Mouse (Mus musculus) lung, postnatal 25 days (tissue): Measurements from ENCODE around the gene Met.

Experiments
- DNase-seq: peaks from one replicate; pipeline ENCODE4 v3.0.0; 2022; ENCODE audit warnings: low spot score

The Met gene

DNA sequence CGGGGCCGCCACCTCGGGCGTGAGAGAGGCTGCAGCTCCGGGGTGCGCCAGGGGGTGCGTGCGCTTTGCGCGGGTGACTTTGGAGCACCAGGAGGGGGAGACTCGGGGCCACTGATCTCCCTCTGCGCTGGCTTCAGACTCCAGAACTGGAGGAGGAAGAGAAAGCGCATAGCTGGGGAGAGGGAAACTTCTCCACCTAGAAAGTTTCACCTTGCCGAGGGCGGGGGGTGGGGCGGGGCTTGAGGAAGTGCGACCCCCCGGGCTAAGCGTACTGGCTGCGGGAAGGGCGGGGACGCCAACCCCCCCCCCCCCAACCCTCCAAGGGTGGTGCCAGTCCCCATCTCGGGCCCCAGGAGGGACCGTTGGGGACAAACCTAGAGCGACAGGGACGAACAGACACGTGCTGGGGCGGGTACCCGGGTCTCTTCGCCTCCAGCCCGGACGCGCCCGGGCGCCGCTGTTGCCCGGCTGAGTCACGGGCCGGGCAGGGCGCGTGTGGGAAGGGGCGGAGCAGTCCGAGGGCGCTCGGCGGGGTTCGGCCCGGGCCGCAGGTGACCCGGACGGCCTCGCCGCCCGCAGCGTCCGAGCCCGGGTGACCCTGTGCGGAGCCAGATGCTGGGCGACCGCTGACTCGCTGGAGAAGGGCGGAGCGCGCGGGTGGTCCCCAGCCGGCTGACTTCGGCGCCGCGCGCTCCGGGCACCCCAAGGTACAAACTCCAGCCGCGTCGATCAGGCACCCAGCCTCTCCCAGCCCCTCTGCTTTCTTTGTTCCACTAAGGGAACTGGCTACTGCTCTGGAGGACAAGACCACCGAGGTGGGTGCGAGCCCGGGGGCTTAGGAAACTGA is at the start of gene Met:
TSS of gene Met (plus strand) at position 367 of the 847 bp plus-strand sequence.
- DNase-seq = peak; percentile 65

DNA sequence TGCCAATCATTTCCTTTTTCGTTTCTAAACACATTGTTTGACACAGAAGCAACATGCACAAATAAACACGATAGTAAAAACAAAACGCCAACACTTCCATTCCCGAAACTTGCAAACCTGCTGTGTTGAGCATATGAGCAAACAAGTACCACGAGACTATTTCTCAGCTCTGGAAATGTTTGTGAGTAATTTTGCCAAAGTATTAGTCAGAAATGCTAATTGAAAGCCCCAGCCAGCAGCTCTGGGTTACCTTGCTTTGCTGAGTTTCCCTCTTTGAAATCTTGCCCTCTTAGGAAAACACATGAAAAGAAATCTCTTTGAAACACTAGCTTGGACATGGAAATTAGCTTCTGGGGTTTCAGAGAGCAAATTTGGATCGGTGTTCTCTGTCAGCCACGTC is 45.4 kb upstream of the Met start:
- DNase-seq = no peak

GRCm38 (mm10) chr6:17422432-17422831 is 41.2 kb upstream of the Met start:
- DNase-seq = no peak

- no peak for DNase-seq
Measured at GRCm38 (mm10) chr6:17429041-17429440, 34.6 kb upstream of the Met start.

- DNase-seq = no peak
Measured at GRCm38 (mm10) chr6:17429611-17430010, 34.0 kb upstream of the Met start.

DNA sequence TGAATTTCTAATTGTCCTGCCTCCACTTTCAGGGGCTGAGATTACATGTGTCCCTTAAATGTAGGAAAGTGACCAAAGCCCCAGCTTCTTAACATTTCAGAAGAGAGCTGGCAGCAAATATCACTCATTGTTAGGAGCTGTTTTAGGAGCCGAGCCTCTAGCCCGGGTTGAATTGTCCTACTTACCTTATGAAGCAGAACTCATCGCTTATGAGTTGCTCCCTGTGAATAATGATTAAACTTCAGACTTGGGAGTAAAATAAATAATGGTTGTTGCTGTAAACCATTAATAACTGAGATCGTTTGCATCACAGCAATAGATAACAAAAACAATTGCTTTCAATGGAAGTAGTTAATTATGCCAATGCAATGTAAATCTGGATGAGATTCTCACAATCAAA is 20.3 kb upstream of the Met start:
- DNase-seq = no peak

DNA sequence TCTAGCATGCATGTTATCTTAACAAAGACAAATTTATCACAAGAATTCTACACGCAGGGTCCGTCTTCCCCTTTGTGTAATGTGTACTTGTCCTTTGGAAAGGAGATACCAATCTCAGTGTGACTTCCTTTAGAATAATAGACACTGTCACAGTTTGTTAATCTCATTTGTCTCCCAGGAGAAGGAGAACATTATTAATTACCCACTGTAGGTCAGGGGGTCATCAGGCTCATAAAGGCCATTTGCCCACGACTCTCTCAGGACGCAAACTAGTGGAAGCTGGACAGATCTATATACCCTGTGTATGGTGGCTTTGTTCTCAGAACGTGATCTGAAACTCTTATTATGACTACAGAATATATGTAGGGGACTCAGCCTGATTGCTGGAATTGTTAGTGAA is 12.3 kb upstream of the Met start:
- peak; percentile 20 for DNase-seq

DNA sequence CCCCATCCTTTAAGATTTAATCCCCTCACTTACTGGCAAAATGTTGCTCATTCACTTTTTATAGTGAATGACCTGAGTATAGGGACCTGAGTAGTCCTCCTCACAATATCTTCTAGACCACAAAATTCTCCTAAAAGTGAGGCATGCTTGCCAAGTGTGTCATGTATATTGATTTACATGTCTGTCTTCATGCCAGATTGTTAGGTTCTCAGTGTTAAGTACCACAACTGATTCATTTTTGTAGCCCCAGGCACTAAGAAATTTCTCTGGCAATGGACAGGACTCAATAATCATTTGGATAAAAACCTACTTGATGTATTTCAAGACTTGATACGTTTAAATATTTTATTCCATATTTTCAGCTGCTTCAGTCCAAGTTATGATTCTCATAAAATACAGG is 8.5 kb upstream of the Met start:
- no peak for DNase-seq

DNA sequence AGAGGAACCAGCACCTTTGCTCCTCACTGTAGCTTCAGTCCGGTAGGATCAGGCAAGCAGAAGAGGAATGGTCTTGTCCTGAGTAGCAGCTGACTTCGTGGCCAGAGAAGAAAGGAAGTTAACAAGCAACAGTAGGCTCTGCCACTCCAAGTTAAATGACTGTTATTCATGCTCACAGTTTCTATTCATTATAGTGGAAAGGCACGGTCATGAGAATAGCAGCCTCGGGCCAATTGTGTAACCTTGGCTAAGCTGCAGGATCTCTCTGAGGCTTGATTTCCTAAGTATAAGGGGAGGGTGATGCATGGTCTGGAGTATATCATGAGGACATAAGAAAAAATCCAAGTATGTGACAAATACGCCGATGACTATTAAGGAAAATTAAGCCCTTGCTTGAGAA is 4.0 kb upstream of the Met start:
- no peak for DNase-seq

DNA sequence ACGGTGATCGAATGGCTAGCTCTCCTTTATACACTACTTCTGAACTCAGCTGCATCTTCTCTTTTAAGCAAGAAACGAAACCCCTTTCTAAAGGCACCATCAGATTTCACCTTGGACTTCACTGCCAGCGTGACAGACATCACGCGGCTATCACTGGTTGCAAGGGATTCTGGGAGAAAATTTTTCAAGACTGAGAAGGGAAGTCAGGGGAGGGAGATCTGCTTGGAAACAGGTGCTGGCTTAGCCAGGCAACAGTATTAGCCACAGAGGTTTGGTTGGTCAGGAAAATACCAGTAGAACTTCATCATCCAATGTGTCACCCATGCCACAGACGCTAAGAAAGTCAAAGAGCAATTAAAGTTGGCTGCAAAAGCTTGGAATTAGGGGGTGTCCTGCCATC is 2.2 kb upstream of the Met start:
- DNase-seq = no peak

DNA sequence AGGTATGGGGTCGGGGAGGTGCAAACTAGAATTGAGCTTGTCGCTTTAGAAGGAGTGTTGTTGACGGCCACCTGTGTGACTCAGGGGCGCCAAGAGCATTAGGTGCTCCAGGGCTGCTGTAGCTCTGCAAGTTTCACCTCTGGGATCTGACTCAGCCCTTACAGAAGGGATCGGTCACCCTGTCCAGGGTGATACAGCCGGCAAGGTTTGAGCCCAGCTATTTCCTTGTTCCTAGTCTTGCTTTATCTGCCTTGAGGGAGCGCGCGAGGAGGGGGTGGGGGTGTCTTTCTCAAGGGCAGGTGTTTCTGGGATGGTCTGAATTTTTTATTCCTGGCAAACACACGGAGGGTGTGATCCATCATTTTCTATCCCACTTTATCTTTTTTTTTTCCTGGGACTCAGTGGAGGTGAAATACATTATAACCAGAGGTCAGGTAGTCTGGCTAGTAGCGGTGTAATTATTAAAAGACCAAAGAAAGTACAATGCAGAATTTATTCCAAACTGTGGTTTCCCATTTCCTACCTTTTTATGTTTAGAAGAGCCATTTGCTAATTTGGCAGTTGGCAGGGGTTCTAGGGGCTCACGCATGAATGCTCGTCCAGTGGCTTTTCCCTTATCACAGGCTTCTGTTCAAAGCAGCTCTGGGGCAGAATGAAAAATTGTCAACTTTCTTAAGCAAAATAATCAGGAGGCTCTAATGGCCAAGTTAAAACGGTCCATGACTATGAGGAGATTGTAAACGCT is 853 bp downstream of the Met start:
- DNase-seq = no peak

DNA sequence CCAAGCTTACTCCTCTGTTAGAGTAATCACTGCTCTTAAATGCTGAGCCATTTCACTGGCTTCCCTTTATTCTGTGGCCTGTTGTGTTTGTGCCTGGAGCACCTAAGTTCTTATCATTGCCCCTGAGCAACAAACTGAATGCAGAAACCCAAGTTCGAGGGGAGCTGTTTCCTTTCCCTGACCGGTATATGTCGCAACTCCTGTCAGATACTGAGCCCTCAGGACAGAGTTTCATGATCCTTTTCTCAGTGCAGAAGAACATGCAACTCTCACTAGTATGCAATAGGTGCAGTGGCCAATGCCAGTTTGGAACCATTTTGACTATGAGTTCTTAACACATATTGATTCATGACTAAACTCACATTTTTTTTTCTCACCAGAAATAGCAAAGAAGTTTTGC is 2.9 kb downstream of the Met start:
- DNase-seq = no peak

GRCm38 (mm10) chr6:17468993-17469392 is 5.4 kb downstream of the Met start:
- no peak for DNase-seq

DNA sequence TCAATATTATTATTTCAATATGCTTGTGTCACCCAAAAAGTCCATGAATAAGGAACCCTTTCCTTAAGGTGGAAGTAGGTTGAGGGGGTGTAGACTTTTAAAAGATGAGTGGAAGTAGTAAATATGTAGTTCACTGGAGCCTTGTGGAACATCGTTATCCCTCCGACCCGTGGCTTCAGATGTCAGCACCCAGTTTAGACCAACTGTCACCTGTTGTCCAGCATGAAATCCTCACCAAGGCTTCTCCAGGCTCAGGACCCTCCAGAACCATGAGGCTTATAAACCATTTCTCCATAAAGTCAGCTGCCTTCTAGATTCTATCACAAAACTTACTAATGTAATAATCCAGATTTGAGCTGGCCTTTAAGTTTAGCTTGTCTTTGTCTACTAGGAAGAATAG is 9.5 kb downstream of the Met start:
- no peak for DNase-seq

DNA sequence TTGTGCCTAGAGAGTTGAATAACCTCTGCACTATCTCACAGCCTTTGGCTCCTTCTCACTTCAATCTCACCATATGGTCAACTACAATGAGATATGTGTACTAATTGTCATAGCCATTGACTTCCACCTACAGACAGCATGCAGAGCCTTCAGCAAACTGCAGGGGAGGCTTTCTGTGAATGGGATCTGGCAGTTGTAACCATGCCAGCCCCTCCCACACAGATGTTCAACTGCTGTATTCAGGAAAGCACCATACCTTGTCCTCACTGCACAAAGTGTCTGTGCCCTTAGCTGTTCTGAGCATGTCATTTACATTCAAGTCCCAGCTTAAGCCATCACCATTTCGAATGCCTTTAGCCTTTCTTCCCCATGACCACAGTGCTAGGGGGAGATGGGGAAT is 14.2 kb downstream of the Met start:
- DNase-seq = no peak

- DNase-seq = no peak
Measured at GRCm38 (mm10) chr6:17478252-17478651, 14.7 kb downstream of the Met start.

- DNase-seq = no peak
Measured at GRCm38 (mm10) chr6:17478838-17479570, 15.4 kb downstream of the Met start.

DNA sequence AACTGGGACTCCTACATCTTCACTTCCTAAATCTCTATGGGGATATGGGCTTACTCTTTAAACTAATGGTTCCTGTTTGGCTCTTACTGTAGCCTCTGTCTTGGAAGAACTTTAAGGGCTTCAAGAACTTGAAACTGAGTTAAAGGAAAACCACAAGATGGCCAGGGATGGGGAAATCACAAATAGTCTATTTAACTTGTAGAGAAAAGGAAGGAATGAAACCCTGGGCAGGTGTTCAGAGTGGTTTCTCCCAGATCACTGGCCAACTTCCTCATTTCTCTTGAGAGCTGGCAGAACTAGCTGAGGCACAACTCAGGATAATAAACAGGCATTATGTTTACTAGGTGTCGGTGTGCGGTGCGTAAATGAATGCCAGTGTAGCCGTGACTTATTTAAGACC is 17.5 kb downstream of the Met start:
- peak; percentile 71 for DNase-seq

GRCm38 (mm10) chr6:17485244-17485643 is 21.6 kb downstream of the Met start:
- no peak for DNase-seq

DNA sequence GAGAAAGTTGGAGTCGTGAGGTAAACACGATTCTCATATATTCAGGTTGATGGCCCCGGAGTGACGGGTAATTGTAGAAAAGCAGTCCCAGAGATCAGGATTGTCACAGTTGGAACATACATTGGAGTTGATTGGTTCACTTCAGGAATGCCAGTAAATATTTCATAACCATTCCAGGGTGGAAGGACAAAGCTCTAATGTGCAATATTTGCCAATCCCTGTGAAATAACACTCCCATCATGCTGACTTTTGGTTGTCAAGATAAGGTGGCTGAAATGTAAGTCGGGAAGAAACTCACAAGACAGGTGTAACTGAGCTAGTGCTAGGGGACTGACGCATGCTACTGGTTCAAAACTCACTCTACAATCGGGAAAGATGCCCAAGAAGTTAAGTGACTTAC is 22.2 kb downstream of the Met start:
- DNase-seq = no peak

- peak; percentile 49 for DNase-seq
Measured at GRCm38 (mm10) chr6:17488291-17488817, 24.8 kb downstream of the Met start.

- DNase-seq = no peak
Measured at GRCm38 (mm10) chr6:17490786-17491185, 27.2 kb downstream of the Met start.

DNA sequence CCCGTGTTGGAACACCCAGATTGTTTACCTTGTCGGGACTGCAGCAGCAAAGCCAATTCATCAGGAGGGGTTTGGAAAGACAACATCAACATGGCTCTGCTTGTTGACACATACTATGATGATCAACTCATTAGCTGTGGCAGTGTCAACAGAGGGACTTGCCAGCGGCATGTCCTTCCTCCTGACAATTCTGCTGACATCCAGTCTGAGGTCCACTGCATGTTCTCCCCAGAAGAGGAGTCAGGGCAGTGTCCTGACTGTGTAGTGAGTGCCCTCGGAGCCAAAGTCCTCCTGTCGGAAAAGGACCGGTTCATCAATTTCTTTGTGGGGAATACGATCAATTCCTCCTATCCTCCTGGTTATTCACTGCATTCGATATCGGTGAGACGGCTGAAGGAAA is 27.9 kb downstream of the Met start:
- DNase-seq = no peak
